Mouse (Mus musculus) olfactory bulb, adult 2 months (tissue): ENCODE data around the gene Pold2. TPM values are rescaled to one million over a fixed set of nuclear protein-coding genes. Genes with fewer than 3 reads are reported as not detected.

Experiments
- H3K27ac ChIP-seq: fragments of 200-500 bp; 2 replicates; pipeline ENCODE4 v1.5.1; 2012; ENCODE audit warnings: low read depth, low read length; ENCODE audit not compliant: insufficient read depth
- H3K4me1 ChIP-seq: fragments of 200-500 bp; 2 replicates; pipeline ENCODE4 v1.6.1; 2012; ENCODE audit warnings: low read length; ENCODE audit not compliant: control insufficient read depth, insufficient read depth
- H3K4me3 ChIP-seq: fragments of 200-500 bp; 2 replicates; pipeline ENCODE4 v1.5.1; 2012; ENCODE audit warnings: mild to moderate bottlenecking, low read depth, low read length, moderate library complexity; ENCODE audit not compliant: insufficient read depth
- CTCF ChIP-seq: fragments of 200-500 bp; IDR thresholded peaks from 2 replicates; pipeline ENCODE4 v1.5.1; 2012; ENCODE audit warnings: low read depth, mild to moderate bottlenecking, low read length, moderate library complexity; ENCODE audit not compliant: insufficient read depth
- POLR2A ChIP-seq: fragments of 200-500 bp; IDR thresholded peaks from 2 replicates; pipeline ENCODE4 v1.6.1; 2012; ENCODE audit warnings: mild to moderate bottlenecking, low read depth, low read length, moderate library complexity; ENCODE audit not compliant: insufficient read depth
- WGBS: fragments of 180-500 bp; shearing (Covaris S2); methylation state at CpG from one replicate; pipeline ENCODE4 v1.1.7; 2018; 5-methylcytosine and 5-hydroxymethylcytosine counted together
- polyA plus RNA-seq: library from polyadenylated mRNA; stranded (reverse); fragments of >200 nt; gene quantifications from 2 replicates; pipeline ENCODE4 v1.2.4, GENCODE M21; 2012; ENCODE audit warnings: low replicate concordance; ENCODE audit not compliant: missing spikeins, insufficient read depth, insufficient read length

Pold2 gene
- not detected in 2 replicates for polyA plus RNA-seq

DNA sequence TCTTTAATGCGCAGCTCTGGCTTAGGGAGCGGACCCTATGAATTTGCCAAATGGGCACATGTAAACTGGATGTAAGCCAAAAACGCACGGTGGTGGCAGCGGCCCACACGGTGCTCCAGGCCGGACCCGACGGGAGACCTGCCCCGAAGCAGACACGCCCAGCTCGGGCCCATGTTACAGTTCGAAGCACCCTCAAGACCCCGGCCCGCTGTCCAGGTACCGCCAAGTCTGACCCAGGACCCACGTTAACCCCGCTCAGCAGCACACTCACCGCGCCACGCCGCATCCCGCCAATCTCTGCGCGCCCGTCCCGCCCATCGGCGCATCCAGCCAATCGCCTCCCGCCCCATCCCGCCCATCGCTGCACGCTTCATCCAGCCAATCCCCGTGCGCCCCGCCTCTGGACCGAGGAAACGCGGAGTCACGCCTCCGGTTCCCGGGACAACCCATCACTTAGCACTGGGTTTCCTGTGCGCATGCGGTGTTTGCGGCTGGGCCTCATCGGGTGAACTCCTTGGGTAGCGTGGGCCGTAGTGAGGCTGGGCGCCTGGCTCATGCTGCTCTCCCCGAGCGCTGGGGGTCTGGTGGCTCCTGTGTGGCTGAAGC lies at the start of gene Pold2:
TSS of gene Pold2 (minus strand) at position 372 of the 606 bp plus-strand sequence.
- peak within 1 kb of the TSS; percentile 74 for H3K4me3 ChIP-seq
- peak within 1 kb of the TSS; percentile 40 for H3K27ac ChIP-seq
- H3K4me1 ChIP-seq = peaks cover 10% of the 10 kb centered on the region
- TF ChIP-seq POLR2A = peak; percentile 74
- TF ChIP-seq CTCF = no peak
- under 1% methylated on average over 52 of the region's 52 CpGs for WGBS

DNA sequence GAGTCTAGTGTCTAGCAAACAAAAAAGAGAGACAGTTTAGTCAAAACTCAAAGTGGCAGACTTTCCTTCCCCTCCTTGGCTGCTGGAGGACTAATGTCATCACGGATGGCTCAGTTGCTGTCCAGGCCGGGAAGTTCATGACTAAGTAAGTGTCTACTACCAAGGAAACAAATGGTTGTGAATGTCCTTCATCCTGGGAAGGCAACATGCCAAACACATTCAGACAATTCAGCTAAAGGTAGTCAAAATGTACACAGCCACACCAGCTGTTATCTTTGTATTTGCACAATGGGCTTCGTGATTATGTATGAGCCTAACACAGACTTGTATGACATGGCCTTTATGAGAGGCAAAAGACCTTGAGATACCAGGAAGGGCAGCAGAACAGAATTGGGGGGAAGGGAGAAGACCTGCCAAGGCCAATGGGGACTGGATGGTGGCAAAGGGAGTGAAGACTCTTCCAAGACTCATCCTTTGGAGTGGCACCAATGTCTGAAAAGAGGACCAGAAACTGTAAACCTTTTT lies 48.7 kb upstream of the Pold2 start:
- H3K4me3 ChIP-seq = no peak overlapping the region
- no peaks in the 10 kb centered on the region for H3K4me1 ChIP-seq
- TF ChIP-seq CTCF (no peak), POLR2A (no peak)
- WGBS = 85% methylated on average over 3 of the region's 3 CpGs
- H3K27ac ChIP-seq = no peak overlapping the region

DNA sequence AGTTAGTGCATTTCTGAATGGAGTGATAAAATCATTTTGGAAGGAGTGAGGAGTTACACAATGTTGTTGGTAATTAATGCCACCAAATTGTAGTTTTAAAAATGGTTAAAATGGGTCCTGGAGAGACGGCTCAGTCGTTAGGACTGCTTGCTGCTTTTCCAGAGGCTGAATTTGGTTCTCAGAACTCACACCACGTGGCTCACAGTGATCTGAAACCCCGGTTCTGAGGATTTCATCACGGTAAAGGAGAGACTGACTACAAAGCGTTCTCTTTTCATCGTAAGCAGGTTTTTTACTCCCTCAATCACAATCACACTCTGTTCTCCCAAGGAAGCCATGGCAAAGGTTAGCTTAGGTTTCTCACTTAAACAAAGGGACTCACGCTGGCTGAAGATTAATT lies 46.6 kb upstream of the Pold2 start:
- Histone ChIP-seq H3K27ac (no peak overlapping the region), H3K4me1 (no peaks in the 10 kb centered on the region), H3K4me3 (no peak overlapping the region)
- 31% methylated on average over 8 of the region's 8 CpGs for WGBS
- TF ChIP-seq CTCF = no peak
- no peak for TF ChIP-seq POLR2A

DNA sequence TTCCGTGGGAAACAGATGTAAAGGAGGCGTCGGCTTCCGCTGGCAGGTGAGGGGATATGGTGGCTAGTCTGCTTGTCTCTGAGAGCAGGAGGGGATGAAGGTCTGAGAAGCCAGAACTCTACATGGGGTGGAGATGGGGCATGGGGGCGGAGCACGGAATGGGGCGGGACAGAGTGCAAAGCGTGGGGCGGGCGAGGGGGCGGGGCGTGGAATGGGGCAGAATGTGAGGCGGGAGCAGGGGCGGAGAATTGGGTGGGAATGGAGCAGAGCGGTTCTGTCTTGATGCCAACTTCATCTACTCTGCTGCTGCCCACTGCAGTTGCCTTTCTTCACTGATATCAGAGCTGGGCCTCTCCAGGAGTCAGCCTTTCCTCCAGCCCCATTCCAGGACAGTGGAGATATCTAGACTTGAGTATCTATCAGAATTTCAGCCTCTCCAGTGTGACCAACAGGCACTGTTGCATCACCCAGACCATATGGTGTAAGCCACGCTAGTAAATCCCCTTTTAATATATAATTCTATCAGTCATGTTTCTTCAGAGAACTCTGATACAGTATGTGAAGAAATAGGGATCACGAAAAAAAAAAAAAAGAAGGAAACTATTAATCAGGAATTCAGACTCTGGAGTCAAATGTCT lies 42.4 kb upstream of the Pold2 start:
- no peak overlapping the region for H3K27ac ChIP-seq
- WGBS = 41% methylated on average over 17 of the region's 17 CpGs
- H3K4me1 ChIP-seq = no peaks in the 10 kb centered on the region
- H3K4me3 ChIP-seq = no peak overlapping the region
- TF ChIP-seq CTCF (no peak), POLR2A (no peak)

DNA sequence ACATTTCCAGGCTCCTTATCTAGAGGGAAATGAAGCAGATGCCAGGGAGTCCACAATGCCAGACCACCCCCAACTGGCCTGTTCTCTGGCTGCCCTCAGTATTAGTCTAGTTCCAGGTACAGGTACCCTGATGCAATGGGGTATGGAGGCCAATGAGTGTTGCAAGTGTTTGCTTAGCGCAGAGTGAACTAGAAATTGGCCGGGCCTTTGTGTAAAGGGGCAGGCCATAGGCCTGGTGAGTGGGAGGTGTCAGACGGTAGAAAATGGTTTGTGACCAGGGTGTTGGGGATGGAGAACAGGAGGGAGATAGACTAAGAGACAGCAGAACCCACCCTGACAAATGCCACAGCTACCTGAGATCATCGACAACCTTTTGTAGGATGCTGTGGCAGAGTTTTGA lies 41.5 kb upstream of the Pold2 start:
- no peak for TF ChIP-seq POLR2A
- TF ChIP-seq CTCF = no peak
- Histone ChIP-seq H3K27ac (no peak overlapping the region), H3K4me3 (no peak overlapping the region), H3K4me1 (no peaks in the 10 kb centered on the region)
- WGBS = 98% methylated on average over 4 of the region's 4 CpGs

DNA sequence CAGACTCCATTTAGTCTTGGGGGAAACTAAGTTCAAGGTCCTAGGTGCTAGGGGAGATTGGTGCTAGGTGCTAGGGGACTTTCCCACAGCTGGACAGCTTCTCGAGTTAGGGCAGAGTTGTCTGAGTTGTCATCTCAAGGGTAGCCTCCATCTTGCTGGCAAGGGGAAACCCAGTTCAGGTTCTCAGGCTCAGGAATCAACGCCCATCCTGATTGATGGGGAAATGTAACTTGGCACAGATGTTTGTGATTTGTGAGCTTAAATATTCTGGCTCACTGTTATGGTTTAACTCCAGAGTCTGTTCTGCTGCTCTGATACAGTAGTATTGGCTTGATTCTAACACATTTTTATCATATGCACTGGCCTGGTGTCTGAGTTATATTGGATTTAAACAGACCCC lies 40.0 kb upstream of the Pold2 start:
- TF ChIP-seq CTCF (no peak), POLR2A (no peak)
- no peak overlapping the region for H3K4me3 ChIP-seq
- H3K4me1 ChIP-seq = no peaks in the 10 kb centered on the region
- 70% methylated on average over 2 of the region's 2 CpGs for WGBS
- H3K27ac ChIP-seq = no peak overlapping the region

DNA sequence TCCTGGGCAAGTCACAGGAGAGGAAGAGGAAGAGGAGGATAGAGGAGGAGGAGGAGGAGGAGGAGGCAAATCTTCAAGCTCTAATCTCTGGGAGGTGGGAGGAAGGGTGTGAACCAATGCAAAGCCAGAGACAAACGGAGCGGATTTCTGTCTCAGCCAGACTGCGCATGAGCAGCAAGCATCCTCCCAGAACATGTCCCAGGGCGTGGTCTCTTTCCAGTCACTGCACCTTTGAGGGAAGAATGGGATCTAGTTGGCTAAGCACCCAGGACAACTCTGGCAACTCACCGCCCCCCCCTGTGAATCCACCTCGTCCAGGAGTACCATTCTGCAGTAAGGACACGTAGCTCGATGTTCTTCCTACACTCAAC lies 38.1 kb upstream of the Pold2 start:
- no peak overlapping the region for H3K27ac ChIP-seq
- H3K4me1 ChIP-seq = no peaks in the 10 kb centered on the region
- WGBS = 72% methylated on average over 8 of the region's 8 CpGs
- no peak overlapping the region for H3K4me3 ChIP-seq
- TF ChIP-seq POLR2A (no peak), CTCF (no peak)

DNA sequence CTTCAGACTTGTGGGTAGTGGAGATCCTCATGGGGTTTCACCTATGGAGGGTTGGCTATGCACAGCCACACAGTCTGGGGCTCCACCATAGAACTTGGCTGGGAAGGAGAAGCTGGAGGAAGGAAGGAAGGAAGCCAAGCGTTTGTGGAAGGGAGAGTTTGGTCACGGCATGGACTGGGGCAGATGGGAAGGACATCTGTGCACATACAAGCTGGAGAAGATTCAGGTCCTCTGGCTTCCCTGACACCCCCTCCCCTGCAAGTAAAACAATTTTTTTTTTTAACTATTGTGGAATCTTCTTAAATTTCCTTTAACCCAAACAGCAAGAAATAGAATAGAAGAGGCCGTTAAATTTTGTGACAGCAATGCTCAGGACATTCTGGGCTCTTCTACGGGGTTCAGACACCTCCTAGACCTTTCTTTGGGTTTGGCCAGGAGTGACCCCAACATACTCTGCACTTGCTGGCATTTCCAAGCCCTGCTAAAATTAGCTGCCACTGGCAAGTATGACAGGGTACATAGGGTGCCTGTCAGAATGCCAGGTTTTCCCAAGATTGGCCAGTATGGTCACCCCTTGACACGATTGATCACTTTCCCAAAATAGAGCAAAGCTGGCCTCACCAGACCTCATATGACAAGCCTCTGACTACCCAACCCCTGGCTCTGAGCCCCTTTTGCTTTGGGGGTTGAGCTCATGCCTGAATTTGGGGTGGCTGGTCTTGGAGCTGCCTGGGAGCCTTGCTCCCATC lies 37.5 kb upstream of the Pold2 start:
- H3K27ac ChIP-seq = no peak overlapping the region

DNA sequence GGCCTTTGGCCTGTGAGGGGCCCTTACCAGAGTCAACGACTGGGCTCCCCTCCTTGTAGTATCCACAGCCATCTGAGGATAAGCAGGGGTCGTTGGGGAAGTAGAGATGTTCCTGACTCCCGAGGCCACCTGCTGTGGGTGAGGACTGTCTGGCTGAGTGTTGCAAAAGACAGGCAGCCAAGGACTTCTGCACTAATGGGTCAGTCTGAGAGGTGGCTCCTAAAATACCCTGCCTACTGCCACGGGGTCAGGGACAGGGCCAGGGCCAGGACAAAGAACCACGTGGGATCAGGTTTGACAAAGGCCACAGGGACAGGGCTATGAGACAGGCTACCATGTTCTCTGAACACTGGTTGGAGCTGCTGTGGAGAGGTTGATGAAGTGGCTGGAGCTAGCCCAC lies 36.8 kb upstream of the Pold2 start:
- no peak overlapping the region for H3K27ac ChIP-seq

More for the DNA sequence above, 37.5 kb upstream of the Pold2 start:
- no peak for TF ChIP-seq POLR2A
- no peak for TF ChIP-seq CTCF
- Histone ChIP-seq H3K4me3 (no peak overlapping the region), H3K4me1 (no peaks in the 10 kb centered on the region)
- 91% methylated on average over 5 of the region's 5 CpGs for WGBS

More for the DNA sequence above, 36.8 kb upstream of the Pold2 start:
- H3K4me1 ChIP-seq = no peaks in the 10 kb centered on the region
- TF ChIP-seq POLR2A (no peak), CTCF (no peak)
- H3K4me3 ChIP-seq = no peak overlapping the region
- 65% methylated on average over 5 of the region's 5 CpGs for WGBS
